Mouse (Mus musculus) MEL (cell line): ENCODE measurements at regions not wholly inside any gene's neighbourhood (a gene's known extent, or its start where the extent isn't known, plus 50 kb on each side); places are given as distances from the start of the nearest gene placed in this dataset.

ENCODE experiments used
- GATA1 ChIP-seq: IDR thresholded peaks from 2 replicates; pipeline ENCODE4 v1.6.1; 2011; ENCODE audit warnings: low read depth, low read length, improper control_type of control experiment
- HCFC1 ChIP-seq: IDR thresholded peaks from 2 replicates; pipeline ENCODE4 v1.6.1; 2012; ENCODE audit warnings: low read depth, mild to moderate bottlenecking, inconsistent platforms, low read length, improper control_type of control experiment, moderate library complexity

- TF ChIP-seq GATA1: no peak
- no peak for TF ChIP-seq HCFC1
These were observed 74.7 kb downstream of the Zfp330 start for GRCm38 (mm10) chr8:82699221-82699620.
